Mouse (Mus musculus): ENCODE measurements around the gene Crygb.
"Not testable (repeated sequence)": the region's sequence is repeated elsewhere in the genome, so short reads cannot be mapped to it uniquely, and the experiment has no call there.

The Crygb gene

GRCm38 (mm10) chr1:65067842-65068241 is 14.2 kb downstream of the Crygb start:
- no peak for DNase-seq (ENCODE audit: low spot score)

- DNase-seq (ENCODE audit: low spot score): no peak
Measured at GRCm38 (mm10) chr1:65064201-65064600, 17.9 kb downstream of the Crygb start.

- no peak for DNase-seq (ENCODE audit: low spot score)
Measured at GRCm38 (mm10) chr1:65063352-65063751, 18.7 kb downstream of the Crygb start, which contains the start of gene Crygd. Crygd (minus strand) TSS chr1:65063452.

- DNase-seq (ENCODE audit: low spot score): no peak
Measured at GRCm38 (mm10) chr1:65052140-65052539, 29.9 kb downstream of the Crygb start.

- no peak for DNase-seq (ENCODE audit: low spot score)
Measured at GRCm38 (mm10) chr1:65051696-65052095, 30.4 kb downstream of the Crygb start.

- DNase-seq (ENCODE audit: low spot score): not testable (repeated sequence)
Measured at GRCm38 (mm10) chr1:65050952-65051351, 31.1 kb downstream of the Crygb start, which contains the start of gene Cryge. Cryge (minus strand) TSS chr1:65051149.

GRCm38 (mm10) chr1:65048781-65049180 is 33.3 kb downstream of the Crygb start:
- no peak for DNase-seq (ENCODE audit: low spot score)

GRCm38 (mm10) chr1:65046401-65047109 is 35.5 kb downstream of the Crygb start:
- DNase-seq (ENCODE audit: low spot score): no peak

- no peak for DNase-seq (ENCODE audit: low spot score)
Measured at GRCm38 (mm10) chr1:65043433-65043832, 38.7 kb downstream of the Crygb start.

GRCm38 (mm10) chr1:65041837-65042236 is 40.3 kb downstream of the Crygb start:
- no peak for DNase-seq (ENCODE audit: low spot score)

- no peak for DNase-seq (ENCODE audit: low spot score)
Measured at GRCm38 (mm10) chr1:65040806-65041205, 41.3 kb downstream of the Crygb start.

- no peak for DNase-seq (ENCODE audit: low spot score)
Measured at GRCm38 (mm10) chr1:65039679-65040078, 42.4 kb downstream of the Crygb start.

- no peak for DNase-seq (ENCODE audit: low spot score)
Measured at GRCm38 (mm10) chr1:65037542-65037941, 44.5 kb downstream of the Crygb start.

- no peak for DNase-seq (ENCODE audit: low spot score)
Measured at GRCm38 (mm10) chr1:65035513-65035912, 46.6 kb downstream of the Crygb start.

- DNase-seq (ENCODE audit: low spot score): no peak
Measured at GRCm38 (mm10) chr1:65032641-65033040, 49.4 kb downstream of the Crygb start, which contains the start of gene Akr1cl. Akr1cl (minus strand) TSS chr1:65032759.
